30 mouse cellular contexts compared by ENCODE assay signal in genomic region chr17:32229256-32229655, GRCm38 (mm10). TPM values are rescaled to one million over a fixed set of nuclear protein-coding genes. Genes with fewer than 3 reads are reported as not detected.
"Had no signal": no experiment of that assay in that cellular context is flagged by ENCODE, and none has a peak within 500 bp of the region (broad histone marks: within the 10 kb centered on the region; RNA-seq: fewer than 3 reads in every experiment).

No protein-coding gene starts in this region.

- ATAC-seq: hindbrain, embryonic 16.5 days; inflammation-experienced regulatory T-cells, adult 6 months; intestine, embryonic 15.5 days; intestine, postnatal 0 days; liver, embryonic 12.5 days had no signal

- H3K9me3 ChIP-seq: heart, embryonic 10.5 days; heart, embryonic 12.5 days; hindbrain, embryonic 10.5 days; hindbrain, embryonic 12.5 days; intestine, embryonic 15.5 days; limb, embryonic 13.5 days; limb, embryonic 15.5 days; liver, embryonic 12.5 days had no signal

- H3K4me1 ChIP-seq: hindbrain, embryonic 10.5 days; hindbrain, embryonic 12.5 days; intestine, embryonic 15.5 days; limb, embryonic 13.5 days had no signal

- H3K27ac ChIP-seq: heart, embryonic 10.5 days; hindbrain, embryonic 10.5 days; hindbrain, embryonic 12.5 days; hindbrain, embryonic 14.5 days; intestine, embryonic 15.5 days; layer of hippocampus, adult 2 months; limb, embryonic 13.5 days; limb, embryonic 15.5 days; liver, embryonic 12.5 days; liver, embryonic 14.5 days had no signal

- H3K4me3 ChIP-seq: heart, embryonic 10.5 days; heart, embryonic 12.5 days; hindbrain, embryonic 10.5 days; hindbrain, embryonic 12.5 days; intestine, embryonic 15.5 days; layer of hippocampus, adult 2 months; limb, embryonic 13.5 days; limb, embryonic 15.5 days; liver, embryonic 12.5 days had no signal

- H3K27me3 ChIP-seq: heart, embryonic 12.5 days; hindbrain, embryonic 12.5 days; intestine, embryonic 15.5 days; limb, embryonic 13.5 days; limb, embryonic 15.5 days; liver, embryonic 12.5 days had no signal

- DNase-seq: gastrocnemius, postnatal 10 days; gastrocnemius, postnatal 25 days; heart, adult 18-20 months; heart, postnatal 10 days; heart, postnatal 4 days; kidney, adult 18-20 months; kidney, adult 8-10 months; kidney, postnatal 10 days; kidney, postnatal 25 days; kidney, postnatal 4 days; layer of hippocampus, postnatal 36 days; left cerebral cortex, postnatal 4 days; lung, adult 18-20 months had no signal

RNA-seq across cellular contexts. Expression of gene Ephx3, which starts 39.9 kb away (rescaled TPM):
- polyA plus RNA-seq: heart, embryonic 10.5 days; intestine, postnatal 0 days; kidney, embryonic 14.5 days; limb, embryonic 11.5 days; liver, embryonic 16.5 days had no signal
